Mouse (Mus musculus) gonadal fat pad, adult 2 months (tissue): Measurements from ENCODE around the gene Xpr1. TPM values are rescaled to one million over a fixed set of nuclear protein-coding genes. Genes with fewer than 3 reads are reported as not detected.

Experiments used
- DNase-seq: peaks from one replicate; pipeline ENCODE4 v3.0.0-alpha.2; 2012; ENCODE audit warnings: low read depth
- polyA plus RNA-seq: library from polyadenylated mRNA; depleted of rRNA; stranded (reverse); fragments of >200 nt; gene quantifications from 2 replicates; pipeline ENCODE4 v1.2.3, GENCODE M21; 2012; rRNA removed

Gene Xpr1
- polyA plus RNA-seq, 1 experiment: 7.8 TPM

DNA sequence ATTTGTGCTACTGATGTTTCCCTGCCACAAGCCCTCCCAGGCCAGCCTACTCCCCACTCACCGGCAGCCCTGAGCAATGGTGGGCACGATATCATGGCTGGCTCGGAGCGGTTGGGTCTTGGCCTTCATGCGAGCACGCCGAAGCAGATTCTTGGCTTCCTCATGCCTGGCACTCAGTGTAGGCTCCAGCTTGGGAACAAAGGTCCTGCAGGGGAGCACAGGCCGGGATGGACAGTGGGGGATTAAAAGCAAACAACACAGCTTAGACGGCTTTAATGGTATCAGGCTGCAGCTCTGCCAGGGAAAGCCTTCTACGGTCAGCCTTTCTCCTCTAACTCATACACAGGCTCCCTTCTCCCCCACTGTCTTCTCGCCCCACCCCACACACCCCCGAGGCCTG, 184.8 kb downstream of the Xpr1 start:
- DNase-seq: no peak

DNA sequence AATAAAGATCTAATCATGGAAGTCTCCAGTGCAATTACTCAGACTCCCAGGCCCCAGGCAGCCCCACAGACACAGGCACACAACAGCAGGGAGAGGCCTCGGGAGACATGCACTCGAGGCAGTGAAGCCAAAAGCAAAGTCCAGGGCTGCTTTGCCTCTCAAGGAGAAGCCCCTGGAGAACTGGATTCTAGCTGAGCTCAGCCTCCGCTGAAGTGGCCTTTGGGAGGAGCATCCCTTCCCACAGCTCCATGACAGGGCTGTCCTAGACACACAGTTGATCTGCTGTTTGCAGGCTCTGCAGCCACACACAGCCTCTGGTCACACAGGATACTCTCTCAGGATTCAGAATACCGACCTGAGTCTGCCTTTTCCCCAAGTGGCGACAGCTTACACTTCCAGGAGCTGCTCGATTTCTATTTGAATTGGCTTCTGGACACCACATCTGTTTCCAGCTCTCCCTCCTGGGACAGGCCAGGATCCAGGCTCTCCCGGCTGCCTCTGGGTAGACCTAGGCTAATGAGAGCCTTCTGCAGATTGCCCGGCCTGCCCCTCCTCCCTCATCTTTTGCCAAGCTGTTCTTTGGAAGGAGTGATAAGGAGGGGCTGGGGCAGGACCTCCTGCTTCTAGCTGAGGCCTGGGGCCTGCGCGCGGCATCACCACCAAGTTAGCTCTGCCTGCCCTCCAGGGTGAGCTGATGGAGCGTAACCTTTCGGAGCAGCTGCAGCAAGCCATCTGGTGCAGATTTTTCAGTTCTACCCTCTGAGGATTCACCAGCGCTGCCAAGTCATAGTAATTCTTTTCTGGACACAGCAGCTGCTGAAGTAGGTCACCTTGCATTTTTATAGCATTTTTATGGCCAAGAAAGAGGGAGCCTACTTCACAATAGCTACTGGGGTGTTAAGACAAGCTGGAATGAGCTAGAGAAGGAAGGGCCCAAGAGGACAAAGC, 187.5 kb downstream of the Xpr1 start:
- no peak for DNase-seq

Other genes with a start within 250 kb of the Xpr1 start
- gene BC034090, start 173.0 kb downstream of the Xpr1 start, polyA plus RNA-seq: 22.8 and 33.6 TPM in 2 replicates
- gene Acbd6, start 140.7 kb upstream of the Xpr1 start, polyA plus RNA-seq: 74.3 and 117 TPM in 2 replicates